In the genomic region with DNA sequence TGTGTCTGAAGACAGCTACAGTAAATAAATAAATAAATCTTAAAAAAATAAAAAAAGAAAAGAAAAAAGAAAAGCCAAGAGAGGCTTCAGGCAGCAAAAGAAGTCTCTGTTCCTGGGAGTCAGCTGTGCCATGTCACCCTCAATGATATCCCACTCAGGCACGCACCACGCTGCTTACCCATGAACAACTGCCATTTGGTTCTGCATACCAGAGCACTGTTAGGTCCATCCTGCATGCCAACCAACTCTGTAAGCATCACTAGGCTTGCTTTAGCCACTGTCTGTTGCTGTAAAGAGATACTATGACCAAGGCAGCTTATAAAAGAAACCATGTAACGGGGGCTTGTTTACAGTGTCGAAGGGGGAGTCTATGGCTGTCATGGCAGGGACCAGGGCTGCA, we compare ENCODE assay signal across 29 mouse cellular contexts.
"Had no signal": no experiment of that assay in that cellular context is flagged by ENCODE, and none has a peak within 500 bp of the region (broad histone marks: within the 10 kb centered on the region; RNA-seq: fewer than 3 reads in every experiment).

No protein-coding gene starts in this region.

- H3K4me3 ChIP-seq: left cerebral cortex, adult 2 months; limb, embryonic 10.5 days; limb, embryonic 12.5 days; limb, embryonic 13.5 days; limb, embryonic 15.5 days; liver, embryonic 12.5 days; liver, embryonic 13.5 days; liver, embryonic 15.5 days; lung, embryonic 15.5 days; megakaryocyte, embryonic 14.5 days; midbrain, embryonic 10.5 days; midbrain, embryonic 12.5 days; midbrain, embryonic 13.5 days; midbrain, embryonic 15.5 days had no signal

- H3K27me3 ChIP-seq: limb, embryonic 13.5 days; limb, embryonic 15.5 days; lung, embryonic 15.5 days; midbrain, embryonic 12.5 days; midbrain, embryonic 13.5 days; midbrain, embryonic 15.5 days had no signal

- H3K36me3 ChIP-seq: limb, embryonic 10.5 days; limb, embryonic 12.5 days; limb, embryonic 13.5 days; limb, embryonic 15.5 days; liver, embryonic 12.5 days; liver, embryonic 13.5 days; liver, embryonic 15.5 days; lung, embryonic 15.5 days; midbrain, embryonic 10.5 days; midbrain, embryonic 12.5 days; midbrain, embryonic 13.5 days; midbrain, embryonic 15.5 days had no signal

- H3K4me2 ChIP-seq: limb, embryonic 12.5 days; limb, embryonic 13.5 days; limb, embryonic 15.5 days; liver, embryonic 11.5 days; liver, embryonic 12.5 days; liver, embryonic 13.5 days; liver, embryonic 15.5 days; lung, embryonic 14.5 days; lung, embryonic 15.5 days; midbrain, embryonic 11.5 days; midbrain, embryonic 12.5 days; midbrain, embryonic 13.5 days; midbrain, embryonic 15.5 days had no signal

- DNase-seq: left cerebral cortex, postnatal 4 days; liver; liver, embryonic 13.5 days; liver, postnatal 0 days; lung, adult 18-20 months; lung, adult 2 months; lung, embryonic 14.5 days; lung, postnatal 10 days; lung, postnatal 14 days; lung, postnatal 36 days; lung, postnatal 4 days; midbrain, embryonic 14.5 days had no signal

- H3K27ac ChIP-seq: left cerebral cortex, adult 2 months; limb, embryonic 10.5 days; limb, embryonic 12.5 days; limb, embryonic 13.5 days; limb, embryonic 15.5 days; liver, embryonic 12.5 days; liver, embryonic 13.5 days; liver, embryonic 14.5 days; liver, embryonic 15.5 days; lung, embryonic 15.5 days; macrophage; midbrain, embryonic 10.5 days; midbrain, embryonic 12.5 days; midbrain, embryonic 13.5 days; midbrain, embryonic 15.5 days had no signal

- H3K9ac ChIP-seq: limb, embryonic 12.5 days; limb, embryonic 13.5 days; limb, embryonic 15.5 days; liver, embryonic 12.5 days; liver, embryonic 13.5 days; liver, embryonic 14.5 days; liver, embryonic 15.5 days; liver, postnatal 0 days; lung, embryonic 14.5 days; lung, embryonic 15.5 days; midbrain, embryonic 12.5 days; midbrain, embryonic 13.5 days; midbrain, embryonic 15.5 days had no signal
